Mouse (Mus musculus): ENCODE measurements around the gene Efna4. TPM values are rescaled to one million over a fixed set of nuclear protein-coding genes. Genes with fewer than 3 reads are reported as not detected.

Gene Efna4
- polyA plus RNA-seq (2014; fragmentation: Nextera tagmentation; extraction: Ambion mirVana) = 9.3 and 10.2 TPM in 2 replicates

DNA sequence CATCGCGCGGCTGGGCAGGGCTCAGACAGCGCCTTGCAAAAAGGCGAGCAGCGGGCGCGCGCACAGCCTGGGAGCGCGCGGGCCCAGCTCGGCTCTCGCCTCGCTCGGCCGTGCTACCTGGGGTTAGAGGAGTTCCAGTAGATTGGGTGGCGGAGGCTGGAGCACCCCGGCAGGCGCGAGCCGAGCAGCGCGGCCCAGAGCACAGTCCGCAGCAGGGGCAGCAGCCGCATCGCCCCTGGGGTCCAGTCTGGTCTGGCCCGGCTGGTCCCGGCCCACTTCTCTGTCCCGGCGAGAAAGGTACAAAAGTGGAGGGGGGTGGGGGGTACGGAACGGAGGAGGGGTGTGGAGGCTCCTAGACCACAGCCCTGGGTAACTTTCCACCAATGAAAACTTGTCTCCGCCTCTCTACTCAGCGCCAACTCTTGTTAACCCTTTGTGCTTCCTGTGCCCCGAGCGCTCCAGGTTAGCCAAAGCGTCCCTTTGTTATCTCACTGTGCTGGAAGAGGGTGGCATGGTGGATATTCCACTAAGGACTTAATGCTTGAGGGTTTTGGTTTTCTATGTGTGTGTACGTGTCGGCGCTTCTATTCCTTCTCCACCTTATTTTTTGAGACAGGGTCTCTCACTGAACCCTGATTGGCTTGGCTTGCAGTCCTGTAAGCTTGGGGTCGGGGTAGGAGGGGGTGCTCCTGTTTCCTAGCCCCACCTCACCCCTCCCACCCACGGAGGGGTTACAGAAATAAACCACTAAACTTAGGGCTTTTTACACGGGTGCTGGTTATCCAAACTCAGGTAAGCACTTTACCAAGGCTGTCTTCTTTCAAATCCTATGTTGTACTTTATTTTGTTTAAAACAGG is at the start of gene Efna4:
TSS of gene Efna4 (minus strand) at position 308 of the 858 bp plus-strand sequence.
- Histone ChIP-seq H3K27me3 (ENCODE audit: control insufficient read depth, insufficient read depth, low read length) (peaks cover 2% of the 10 kb centered on the region; the same call in 1 of the 2 replicates), H3K4me1 (ENCODE audit: control insufficient read depth, insufficient read depth, low read length) (peaks cover 26% of the 10 kb centered on the region), H3K9ac (ENCODE audit: low read depth, low read length) (peak within 1 kb of the TSS; percentile 88), H3K4me2 (peak within 1 kb of the TSS; percentile 85), H3K36me3 (ENCODE audit: control insufficient read depth, insufficient read depth, low read length) (peaks cover 9% of the 10 kb centered on the region; the same call in 1 of the 2 replicates), H3K27ac (ENCODE audit: low read depth, low read length) (peak within 1 kb of the TSS; percentile 73), H3K9me3 (replicated peaks; ENCODE audit: control insufficient read depth, low read length) (no peaks in the 10 kb centered on the region), H3K4me3 (ENCODE audit: low read depth, low read length) (peak within 1 kb of the TSS; percentile 84)
- WGBS (ENCODE audit: insufficient replicate concordance) = under 1% methylated on average over 44 of the region's 44 CpGs
- ATAC-seq (replicated peaks; ENCODE audit: insufficient number of reproducible peaks, low FRiP score, low TSS enrichment) = peak; percentile 79

DNA sequence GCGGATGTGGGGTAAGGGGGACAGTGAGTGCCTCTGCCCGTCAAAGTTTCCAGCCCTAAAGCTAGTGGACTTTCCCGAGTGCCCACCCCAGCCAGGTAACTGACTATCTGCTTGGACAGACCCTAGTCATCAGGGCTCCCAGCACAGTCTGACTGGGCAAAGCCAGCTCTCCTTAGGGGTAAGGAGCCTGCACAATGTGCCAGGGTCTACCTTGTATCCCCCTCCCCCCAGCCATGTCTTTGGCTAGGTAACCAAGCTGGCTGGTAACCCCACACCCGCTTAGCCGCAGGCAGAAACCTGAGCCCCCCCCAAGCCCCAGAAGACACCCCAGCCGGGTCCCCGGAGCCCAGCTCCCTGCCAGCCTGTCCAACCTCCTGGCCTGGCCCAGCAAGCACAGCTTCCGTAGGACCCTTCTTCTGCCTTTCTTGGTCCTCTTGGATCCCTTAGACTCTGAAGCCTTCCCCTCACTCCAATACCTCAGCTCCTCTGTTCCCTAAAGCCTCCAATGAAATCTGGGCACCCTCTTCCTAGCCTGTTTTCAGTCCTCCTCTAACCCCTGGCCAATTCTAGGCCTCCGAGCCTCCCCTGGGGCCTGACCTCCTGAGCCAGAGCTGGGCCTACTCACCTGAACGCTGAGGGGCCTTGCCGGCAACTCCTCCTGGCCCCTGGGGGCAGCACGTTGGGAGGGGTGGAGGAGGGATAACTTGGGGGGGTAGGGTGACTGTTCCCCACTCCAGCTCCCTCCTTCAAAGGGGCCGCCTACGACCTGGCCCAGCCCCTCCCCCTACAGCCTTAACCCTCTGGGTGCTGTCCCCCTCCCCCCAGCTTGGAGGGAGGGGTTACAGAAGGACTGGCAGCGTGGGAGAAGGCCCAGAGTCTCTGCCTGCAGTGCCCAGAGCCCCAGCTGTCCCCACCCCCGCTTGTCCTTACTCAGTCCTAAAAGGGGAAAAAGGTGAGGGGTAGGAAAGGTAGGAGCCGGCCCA is 48.9 kb upstream of the Efna4 start:
- WGBS (ENCODE audit: insufficient replicate concordance) = 48% methylated on average over 17 of the region's 17 CpGs
- Histone ChIP-seq H3K9me3 (replicated peaks; ENCODE audit: control insufficient read depth, low read length) (no peaks in the 10 kb centered on the region), H3K4me2 (no peak overlapping the region), H3K27ac (ENCODE audit: low read depth, low read length) (no peak overlapping the region), H3K27me3 (ENCODE audit: control insufficient read depth, insufficient read depth, low read length) (no peaks in the 10 kb centered on the region), H3K36me3 (ENCODE audit: control insufficient read depth, insufficient read depth, low read length) (no peaks in the 10 kb centered on the region), H3K9ac (ENCODE audit: low read depth, low read length) (0 out of 2 replicates have a peak overlapping the region, but pooled peaks have one; percentile 10), H3K4me3 (ENCODE audit: low read depth, low read length) (no peak overlapping the region), H3K4me1 (ENCODE audit: control insufficient read depth, insufficient read depth, low read length) (peaks cover 23% of the 10 kb centered on the region)
- ATAC-seq (replicated peaks; ENCODE audit: insufficient number of reproducible peaks, low FRiP score, low TSS enrichment) = no peak

DNA sequence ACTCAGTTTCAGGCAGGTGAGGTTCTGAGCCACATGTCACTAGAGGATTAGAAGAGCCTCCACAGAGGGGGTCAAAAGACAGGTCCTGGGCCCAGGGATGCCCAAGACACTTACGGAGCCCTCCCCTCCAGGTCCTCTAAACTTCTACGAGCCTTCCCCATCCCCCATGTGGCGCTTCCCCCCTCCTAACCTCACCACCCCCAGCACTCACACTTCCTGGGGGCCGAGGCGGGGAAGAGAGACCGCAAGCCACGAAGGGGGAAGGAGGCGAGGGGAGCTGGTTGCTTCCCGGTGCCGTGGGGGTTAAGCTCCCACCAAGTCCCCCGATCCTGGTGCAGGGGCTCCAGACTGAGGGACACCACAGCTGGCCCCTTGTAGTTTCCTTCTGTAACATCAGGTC is 47.6 kb upstream of the Efna4 start:
- ATAC-seq (replicated peaks; ENCODE audit: insufficient number of reproducible peaks, low FRiP score, low TSS enrichment) = no peak
- WGBS (ENCODE audit: insufficient replicate concordance) = 37% methylated on average over 11 of the region's 11 CpGs
- H3K4me2 ChIP-seq = no peak overlapping the region
- H3K27me3 ChIP-seq (ENCODE audit: control insufficient read depth, insufficient read depth, low read length) = no peaks in the 10 kb centered on the region
- H3K4me3 ChIP-seq (ENCODE audit: low read depth, low read length) = no peak overlapping the region
- no peak overlapping the region for H3K27ac ChIP-seq (ENCODE audit: low read depth, low read length)
- no peaks in the 10 kb centered on the region for H3K36me3 ChIP-seq (ENCODE audit: control insufficient read depth, insufficient read depth, low read length)
- no peaks in the 10 kb centered on the region for H3K9me3 ChIP-seq (replicated peaks; ENCODE audit: control insufficient read depth, low read length)
- no peak overlapping the region for H3K9ac ChIP-seq (ENCODE audit: low read depth, low read length)
- peaks cover 12% of the 10 kb centered on the region for H3K4me1 ChIP-seq (ENCODE audit: control insufficient read depth, insufficient read depth, low read length)

DNA sequence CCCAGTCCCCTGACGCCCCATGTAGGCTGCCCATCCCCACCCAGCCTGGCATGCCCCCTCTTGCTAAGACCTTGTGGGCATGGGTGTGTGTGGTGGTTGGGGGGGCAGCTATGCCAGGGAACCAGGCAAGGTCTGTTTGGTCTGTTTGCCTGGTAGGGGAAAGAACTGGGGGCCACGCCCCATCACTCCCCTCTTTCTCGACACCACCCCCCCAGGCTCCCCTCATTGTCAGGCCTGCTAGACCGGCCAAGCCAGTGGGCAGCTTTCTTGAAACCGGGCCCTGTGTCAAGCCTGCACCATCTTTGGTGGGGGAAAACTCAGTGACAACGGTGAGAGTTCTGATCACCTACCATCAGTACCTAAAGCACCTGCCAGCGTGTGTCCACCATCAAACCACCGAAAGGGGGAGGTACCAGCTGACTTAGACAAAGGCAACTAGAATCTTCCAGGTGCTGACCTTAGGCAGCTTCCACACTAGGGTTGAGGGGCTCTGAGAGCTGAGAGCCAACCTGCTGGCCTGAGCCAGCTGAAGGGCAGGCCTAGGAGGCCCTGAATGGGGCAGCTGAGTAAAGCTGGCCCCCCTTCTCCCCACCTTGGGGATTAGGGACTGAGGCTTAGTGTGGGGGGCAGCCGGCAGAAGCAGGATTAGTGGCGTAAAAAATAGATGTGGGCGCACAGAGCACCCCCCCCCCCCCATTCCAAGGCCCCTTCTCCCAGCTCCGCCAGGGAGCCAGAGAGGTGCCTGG is 46.7 kb upstream of the Efna4 start:
- H3K27me3 ChIP-seq (ENCODE audit: control insufficient read depth, insufficient read depth, low read length) = no peaks in the 10 kb centered on the region
- no peak overlapping the region for H3K4me2 ChIP-seq
- no peak overlapping the region for H3K4me3 ChIP-seq (ENCODE audit: low read depth, low read length)
- no peak overlapping the region for H3K9ac ChIP-seq (ENCODE audit: low read depth, low read length)
- no peaks in the 10 kb centered on the region for H3K36me3 ChIP-seq (ENCODE audit: control insufficient read depth, insufficient read depth, low read length)
- no peak overlapping the region for H3K27ac ChIP-seq (ENCODE audit: low read depth, low read length)
- H3K4me1 ChIP-seq (ENCODE audit: control insufficient read depth, insufficient read depth, low read length) = peaks cover 7% of the 10 kb centered on the region; the same call in 1 of the 2 replicates
- 72% methylated on average over 12 of the region's 12 CpGs for WGBS (ENCODE audit: insufficient replicate concordance)
- H3K9me3 ChIP-seq (replicated peaks; ENCODE audit: control insufficient read depth, low read length) = no peaks in the 10 kb centered on the region
- no peak for ATAC-seq (replicated peaks; ENCODE audit: insufficient number of reproducible peaks, low FRiP score, low TSS enrichment)

DNA sequence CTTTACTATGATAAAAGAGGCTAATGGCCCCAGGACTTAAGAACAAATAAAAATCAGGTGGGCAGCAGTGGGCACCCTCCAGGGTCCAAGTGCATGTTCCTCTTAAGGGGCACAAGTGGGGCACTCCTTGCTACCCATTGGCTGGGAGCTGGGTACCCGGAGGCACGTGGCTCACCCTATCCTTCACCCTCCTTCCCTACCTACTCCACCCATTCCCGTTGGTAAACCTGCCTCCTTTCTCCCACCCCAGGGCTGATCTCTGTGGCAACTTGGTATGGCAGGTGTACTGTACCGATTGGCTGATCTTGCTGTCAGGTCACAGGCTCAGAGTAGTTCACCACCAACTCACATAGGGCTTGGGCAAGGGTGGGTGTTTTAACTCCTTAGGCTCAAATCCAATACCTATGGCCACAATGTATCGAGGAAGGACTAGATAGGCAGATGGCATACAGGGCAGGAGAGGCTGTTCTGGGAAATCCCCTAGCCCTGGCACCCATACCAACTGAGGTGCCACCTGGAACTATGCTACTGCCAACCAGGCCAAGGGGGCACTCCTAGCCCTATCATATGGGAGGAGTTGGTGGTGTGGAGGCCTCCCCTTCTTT is 45.9 kb upstream of the Efna4 start:
- Histone ChIP-seq H3K36me3 (ENCODE audit: control insufficient read depth, insufficient read depth, low read length) (no peaks in the 10 kb centered on the region), H3K27me3 (ENCODE audit: control insufficient read depth, insufficient read depth, low read length) (no peaks in the 10 kb centered on the region), H3K4me2 (no peak overlapping the region), H3K4me1 (ENCODE audit: control insufficient read depth, insufficient read depth, low read length) (peaks cover 10% of the 10 kb centered on the region; the same call in 1 of the 2 replicates), H3K4me3 (ENCODE audit: low read depth, low read length) (no peak overlapping the region), H3K9ac (ENCODE audit: low read depth, low read length) (no peak overlapping the region), H3K27ac (ENCODE audit: low read depth, low read length) (no peak overlapping the region), H3K9me3 (replicated peaks; ENCODE audit: control insufficient read depth, low read length) (no peaks in the 10 kb centered on the region)
- 72% methylated on average over 5 of the region's 5 CpGs for WGBS (ENCODE audit: insufficient replicate concordance)
- ATAC-seq (replicated peaks; ENCODE audit: insufficient number of reproducible peaks, low FRiP score, low TSS enrichment) = no peak

DNA sequence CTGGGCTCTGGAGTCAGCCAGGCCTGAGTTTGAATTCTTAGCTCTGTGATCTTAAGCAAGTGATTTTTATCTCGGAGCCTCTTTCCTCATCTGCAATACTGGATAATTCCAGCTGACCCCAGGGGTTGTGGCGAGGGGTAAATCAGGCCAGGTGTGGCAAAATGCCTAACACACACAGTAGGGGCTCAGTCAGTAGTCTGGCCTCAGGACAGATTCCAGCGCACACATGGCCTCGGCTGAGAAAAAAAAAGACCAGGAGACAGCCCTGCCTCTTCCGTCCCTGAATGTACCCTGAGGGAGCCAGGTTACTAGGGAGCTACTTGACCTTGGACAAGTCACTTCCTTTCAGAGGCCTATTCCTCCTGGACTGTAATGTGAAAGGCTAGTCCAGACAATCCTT is 45.1 kb upstream of the Efna4 start:
- no peak overlapping the region for H3K9ac ChIP-seq (ENCODE audit: low read depth, low read length)
- no peak overlapping the region for H3K27ac ChIP-seq (ENCODE audit: low read depth, low read length)
- H3K4me2 ChIP-seq = no peak overlapping the region
- H3K4me3 ChIP-seq (ENCODE audit: low read depth, low read length) = no peak overlapping the region
- WGBS (ENCODE audit: insufficient replicate concordance) = 69% methylated on average over 5 of the region's 5 CpGs
- H3K4me1 ChIP-seq (ENCODE audit: control insufficient read depth, insufficient read depth, low read length) = peaks cover 15% of the 10 kb centered on the region; the same call in 1 of the 2 replicates
- no peaks in the 10 kb centered on the region for H3K9me3 ChIP-seq (replicated peaks; ENCODE audit: control insufficient read depth, low read length)
- no peak for ATAC-seq (replicated peaks; ENCODE audit: insufficient number of reproducible peaks, low FRiP score, low TSS enrichment)
- H3K27me3 ChIP-seq (ENCODE audit: control insufficient read depth, insufficient read depth, low read length) = no peaks in the 10 kb centered on the region
- H3K36me3 ChIP-seq (ENCODE audit: control insufficient read depth, insufficient read depth, low read length) = no peaks in the 10 kb centered on the region

DNA sequence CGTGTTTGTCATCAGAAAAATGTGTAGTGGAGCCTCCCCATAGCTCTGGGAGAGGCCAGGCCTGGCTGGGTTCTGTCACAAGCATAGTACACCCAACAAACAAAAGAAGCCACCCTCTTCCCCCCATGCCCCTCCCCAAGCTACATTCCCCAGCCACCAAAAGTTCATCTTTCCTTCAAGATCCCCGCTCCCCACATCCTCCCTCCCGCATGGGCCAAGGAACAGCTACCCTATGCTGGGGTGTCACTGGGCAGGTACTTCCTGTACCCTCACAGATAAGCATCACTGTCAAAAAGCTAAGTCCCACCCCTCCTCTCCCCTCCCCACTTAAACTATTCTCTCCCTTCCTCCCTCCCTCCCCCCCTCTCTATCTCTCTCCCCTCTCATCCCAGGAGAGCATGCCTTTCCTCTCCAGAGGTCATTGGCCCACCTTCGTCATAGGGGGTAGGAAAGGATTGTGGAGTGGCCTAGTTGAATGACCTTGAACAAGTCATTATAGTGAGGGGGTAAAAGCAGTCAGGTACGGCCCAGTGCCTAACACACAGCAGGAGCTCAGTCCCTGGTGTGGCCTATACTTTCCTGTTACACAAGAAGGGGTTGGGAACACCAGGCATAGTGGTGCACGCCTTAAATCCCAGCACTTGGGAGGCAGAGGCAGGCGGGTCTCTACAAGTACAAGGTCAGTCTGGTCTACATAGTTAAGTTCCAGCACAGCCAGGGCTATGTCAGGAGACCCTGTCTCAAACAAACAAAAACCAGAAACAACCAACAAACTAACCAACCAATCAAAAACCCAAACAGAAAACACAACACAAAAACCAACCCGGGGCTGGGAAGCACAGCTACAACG is 44.4 kb upstream of the Efna4 start:
- H3K4me2 ChIP-seq = no peak overlapping the region
- no peaks in the 10 kb centered on the region for H3K36me3 ChIP-seq (ENCODE audit: control insufficient read depth, insufficient read depth, low read length)
- ATAC-seq (replicated peaks; ENCODE audit: insufficient number of reproducible peaks, low FRiP score, low TSS enrichment) = no peak
- no peak overlapping the region for H3K27ac ChIP-seq (ENCODE audit: low read depth, low read length)
- H3K27me3 ChIP-seq (ENCODE audit: control insufficient read depth, insufficient read depth, low read length) = no peaks in the 10 kb centered on the region
- no peaks in the 10 kb centered on the region for H3K9me3 ChIP-seq (replicated peaks; ENCODE audit: control insufficient read depth, low read length)
- peaks cover 19% of the 10 kb centered on the region; the same call in 1 of the 2 replicates for H3K4me1 ChIP-seq (ENCODE audit: control insufficient read depth, insufficient read depth, low read length)
- WGBS (ENCODE audit: insufficient replicate concordance) = 85% methylated on average over 9 of the region's 9 CpGs
- H3K4me3 ChIP-seq (ENCODE audit: low read depth, low read length) = no peak overlapping the region
- H3K9ac ChIP-seq (ENCODE audit: low read depth, low read length) = no peak overlapping the region
